Mouse (Mus musculus): ENCODE measurements at regions not wholly inside any gene's neighbourhood (a gene's known extent, or its start where the extent isn't known, plus 50 kb on each side); places are given as distances from the start of the nearest gene placed in this dataset.
"Not testable (repeated sequence)": the region's sequence is repeated elsewhere in the genome, so short reads cannot be mapped to it uniquely, and the experiment has no call there.

DNA sequence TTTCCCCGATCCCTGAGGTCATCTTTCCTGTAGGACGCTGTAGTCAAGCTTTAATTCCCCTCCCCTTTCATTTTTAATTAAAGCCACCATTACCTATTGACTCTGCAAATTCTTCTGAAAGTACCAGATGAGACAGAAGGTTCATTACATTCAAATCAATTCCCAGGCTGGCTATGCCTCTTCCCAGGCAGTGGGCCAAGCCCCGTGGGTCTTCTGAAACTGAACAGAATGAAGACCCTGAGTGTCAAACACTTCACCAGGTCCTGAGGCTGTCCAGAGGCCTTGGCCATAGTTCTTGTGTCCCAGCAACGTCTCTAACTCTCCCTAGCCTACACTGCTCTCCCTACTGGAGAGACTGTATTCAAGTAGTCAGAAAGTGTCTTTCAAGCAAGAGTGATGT, 607.4 kb downstream of the Pdcd6ip start:
- H3K27ac ChIP-seq (replicated peaks; ENCODE audit: low read depth, low read length) = no peak overlapping the region
- 83% methylated on average over 4 of the region's 4 CpGs for WGBS
- H3K27me3 ChIP-seq (ENCODE audit: control insufficient read depth, insufficient read depth, low read length) = no peaks in the 10 kb centered on the region
- no peak for DNase-seq (ENCODE audit: low spot score)
- H3K36me3 ChIP-seq (ENCODE audit: control insufficient read depth, insufficient read depth, low read length) = no peaks in the 10 kb centered on the region
- H3K9me3 ChIP-seq (ENCODE audit: control insufficient read depth, low read length) = no peaks in the 10 kb centered on the region
- no peak overlapping the region for H3K9ac ChIP-seq (ENCODE audit: low read length)
- H3K4me1 ChIP-seq (ENCODE audit: control insufficient read depth, insufficient read depth, low read length) = no peaks in the 10 kb centered on the region
- no peak overlapping the region for H3K4me2 ChIP-seq (ENCODE audit: low read depth, severe bottlenecking)
- no peak for ATAC-seq (ENCODE audit: insufficient number of reproducible peaks, low FRiP score, low TSS enrichment, low read depth)
- no peak overlapping the region for H3K4me3 ChIP-seq (ENCODE audit: low read depth, low read length)

DNA sequence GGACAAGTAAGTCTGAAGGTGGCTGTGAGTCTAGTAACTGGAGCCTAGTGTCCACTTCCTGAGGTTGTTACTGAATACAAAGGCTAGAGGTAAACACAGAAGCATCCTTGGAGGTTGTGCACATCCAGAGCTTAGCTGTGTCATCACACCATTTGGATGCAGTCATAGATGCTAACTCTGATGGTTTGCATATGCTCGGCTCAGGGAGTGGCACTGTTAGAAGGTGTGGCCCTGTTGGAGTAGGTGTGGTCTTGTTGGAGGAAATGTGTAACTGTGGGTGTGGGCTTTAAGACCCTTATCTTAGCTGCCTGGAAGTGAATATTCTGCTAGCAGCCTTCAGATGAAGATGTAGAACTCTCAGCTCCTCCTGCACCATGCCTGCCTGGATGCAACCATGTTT, 612.6 kb downstream of the Pdcd6ip start:
- not testable (repeated sequence) for DNase-seq (ENCODE audit: low spot score); H3K27ac ChIP-seq (replicated peaks; ENCODE audit: low read depth, low read length); H3K4me1 ChIP-seq (ENCODE audit: control insufficient read depth, insufficient read depth, low read length); H3K4me2 ChIP-seq (ENCODE audit: low read depth, severe bottlenecking); H3K9ac ChIP-seq (ENCODE audit: low read length); H3K27me3 ChIP-seq (ENCODE audit: control insufficient read depth, insufficient read depth, low read length); H3K36me3 ChIP-seq (ENCODE audit: control insufficient read depth, insufficient read depth, low read length); ATAC-seq (ENCODE audit: insufficient number of reproducible peaks, low FRiP score, low TSS enrichment, low read depth); H3K4me3 ChIP-seq (ENCODE audit: low read depth, low read length); H3K9me3 ChIP-seq (ENCODE audit: control insufficient read depth, low read length)
- WGBS = 93% methylated on average over 1 of the region's 1 CpGs

DNA sequence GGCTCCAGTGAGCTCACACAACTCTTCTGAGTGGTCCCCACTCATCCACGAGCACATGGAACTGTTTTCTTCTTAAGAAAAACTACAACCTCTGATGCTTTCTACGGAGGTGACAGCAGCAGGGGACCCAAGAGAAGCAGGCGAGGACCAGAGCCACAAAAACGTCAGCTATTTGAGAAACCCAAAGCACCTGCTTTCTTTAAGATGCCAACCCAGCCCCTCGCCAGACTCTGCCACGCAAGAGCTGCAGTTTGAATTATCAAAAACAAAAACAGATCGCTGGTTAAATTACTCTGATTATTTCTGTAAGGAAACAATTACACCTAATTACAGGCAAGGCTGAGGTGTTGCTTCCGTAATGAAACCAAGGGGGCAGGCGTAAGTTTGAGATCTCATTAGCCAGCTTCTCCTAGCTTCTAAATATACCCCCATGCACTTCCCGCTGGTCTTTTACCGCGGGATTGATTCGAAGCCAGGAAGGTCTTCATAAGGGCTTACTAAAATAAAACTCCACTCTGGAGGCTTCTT, 614.1 kb downstream of the Pdcd6ip start:
- Histone ChIP-seq H3K9ac (ENCODE audit: low read length) (no peak overlapping the region), H3K4me2 (ENCODE audit: low read depth, severe bottlenecking) (no peak overlapping the region), H3K4me3 (ENCODE audit: low read depth, low read length) (no peak overlapping the region), H3K4me1 (ENCODE audit: control insufficient read depth, insufficient read depth, low read length) (no peaks in the 10 kb centered on the region), H3K36me3 (ENCODE audit: control insufficient read depth, insufficient read depth, low read length) (no peaks in the 10 kb centered on the region), H3K27me3 (ENCODE audit: control insufficient read depth, insufficient read depth, low read length) (no peaks in the 10 kb centered on the region), H3K9me3 (ENCODE audit: control insufficient read depth, low read length) (no peaks in the 10 kb centered on the region), H3K27ac (replicated peaks; ENCODE audit: low read depth, low read length) (no peak overlapping the region)
- ATAC-seq (ENCODE audit: insufficient number of reproducible peaks, low FRiP score, low TSS enrichment, low read depth) (no peak), DNase-seq (ENCODE audit: low spot score) (no peak)
- 59% methylated on average over 13 of the region's 13 CpGs for WGBS

DNA sequence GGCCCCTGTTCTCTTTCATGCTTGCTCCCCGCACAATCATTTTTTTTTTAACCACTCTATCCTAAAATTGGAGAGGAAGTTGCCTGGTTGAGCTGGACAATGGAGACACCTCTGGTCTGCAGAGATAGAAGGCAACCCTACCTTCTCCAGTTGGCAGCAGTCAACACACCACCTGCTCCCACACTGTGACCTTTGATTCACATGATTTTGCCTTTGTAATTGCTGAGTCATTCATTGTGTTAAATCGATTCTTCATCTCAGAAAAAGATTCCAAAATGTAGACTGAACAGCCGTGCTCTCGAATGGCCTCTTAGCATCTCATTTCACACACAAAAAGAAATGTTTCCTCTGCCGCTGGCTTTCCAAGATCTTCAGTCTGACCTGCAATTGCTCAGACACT, 616.2 kb downstream of the Pdcd6ip start:
- H3K9ac ChIP-seq (ENCODE audit: low read length) = no peak overlapping the region
- no peaks in the 10 kb centered on the region for H3K4me1 ChIP-seq (ENCODE audit: control insufficient read depth, insufficient read depth, low read length)
- no peaks in the 10 kb centered on the region for H3K9me3 ChIP-seq (ENCODE audit: control insufficient read depth, low read length)
- no peaks in the 10 kb centered on the region for H3K36me3 ChIP-seq (ENCODE audit: control insufficient read depth, insufficient read depth, low read length)
- no peak overlapping the region for H3K4me2 ChIP-seq (ENCODE audit: low read depth, severe bottlenecking)
- ATAC-seq (ENCODE audit: insufficient number of reproducible peaks, low FRiP score, low TSS enrichment, low read depth) = no peak
- H3K4me3 ChIP-seq (ENCODE audit: low read depth, low read length) = no peak overlapping the region
- H3K27me3 ChIP-seq (ENCODE audit: control insufficient read depth, insufficient read depth, low read length) = no peaks in the 10 kb centered on the region
- no peak for DNase-seq (ENCODE audit: low spot score)
- WGBS = 94% methylated on average over 5 of the region's 5 CpGs
- H3K27ac ChIP-seq (replicated peaks; ENCODE audit: low read depth, low read length) = no peak overlapping the region

DNA sequence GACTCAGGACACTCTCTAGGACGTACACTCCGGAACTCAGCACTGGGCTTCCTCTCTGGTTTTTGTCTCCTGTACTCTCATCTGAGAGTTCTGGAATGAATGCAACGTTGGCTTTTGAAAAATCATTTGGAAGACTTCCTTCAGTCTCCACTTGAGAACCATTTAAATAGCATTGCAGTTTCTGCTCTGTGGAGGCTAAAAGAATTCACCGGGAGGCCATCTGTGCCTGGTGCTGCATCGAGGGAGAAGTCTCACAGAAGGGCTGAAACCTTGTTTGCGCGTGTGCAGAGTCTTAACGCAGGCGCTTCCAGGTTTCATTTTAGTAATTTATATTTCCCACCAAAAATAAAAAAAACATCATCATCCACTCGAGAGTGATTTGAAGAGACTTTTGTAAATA, 620.3 kb downstream of the Pdcd6ip start:
- no peak overlapping the region for H3K4me2 ChIP-seq (ENCODE audit: low read depth, severe bottlenecking)
- H3K9me3 ChIP-seq (ENCODE audit: control insufficient read depth, low read length) = no peaks in the 10 kb centered on the region
- WGBS = 88% methylated on average over 10 of the region's 10 CpGs
- H3K27me3 ChIP-seq (ENCODE audit: control insufficient read depth, insufficient read depth, low read length) = no peaks in the 10 kb centered on the region
- H3K9ac ChIP-seq (ENCODE audit: low read length) = no peak overlapping the region
- H3K36me3 ChIP-seq (ENCODE audit: control insufficient read depth, insufficient read depth, low read length) = no peaks in the 10 kb centered on the region
- DNase-seq (ENCODE audit: low spot score) (no peak), ATAC-seq (ENCODE audit: insufficient number of reproducible peaks, low FRiP score, low TSS enrichment, low read depth) (no peak)
- no peak overlapping the region for H3K27ac ChIP-seq (replicated peaks; ENCODE audit: low read depth, low read length)
- no peaks in the 10 kb centered on the region for H3K4me1 ChIP-seq (ENCODE audit: control insufficient read depth, insufficient read depth, low read length)
- no peak overlapping the region for H3K4me3 ChIP-seq (ENCODE audit: low read depth, low read length)

DNA sequence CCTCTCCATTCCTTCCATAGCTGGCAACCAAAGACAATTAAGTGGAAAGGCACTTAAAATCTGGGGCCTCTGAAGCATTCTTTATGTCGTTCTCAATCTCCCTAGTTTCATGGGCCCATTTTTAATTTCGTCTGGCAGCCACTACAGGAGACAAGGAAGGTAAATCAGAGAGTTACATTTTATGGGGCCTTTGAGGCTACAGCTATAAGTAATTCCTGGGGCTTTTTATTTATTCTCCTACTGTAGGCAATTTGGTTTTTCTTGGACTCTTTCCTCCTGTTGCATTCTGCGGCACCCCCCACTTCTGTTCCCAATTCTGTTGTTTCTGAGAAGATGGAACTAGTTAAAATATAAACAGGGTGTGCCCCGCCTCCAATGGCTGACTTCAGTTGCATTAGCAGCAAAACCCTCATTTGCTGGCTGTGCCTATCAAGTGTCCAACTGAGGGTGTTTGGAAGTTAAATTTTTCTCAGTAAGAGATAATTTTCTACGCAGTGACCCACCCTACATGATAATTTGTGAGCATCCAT, 622.7 kb downstream of the Pdcd6ip start:
- Histone ChIP-seq H3K4me1 (ENCODE audit: control insufficient read depth, insufficient read depth, low read length) (no peaks in the 10 kb centered on the region), H3K27ac (replicated peaks; ENCODE audit: low read depth, low read length) (no peak overlapping the region), H3K36me3 (ENCODE audit: control insufficient read depth, insufficient read depth, low read length) (no peaks in the 10 kb centered on the region), H3K27me3 (ENCODE audit: control insufficient read depth, insufficient read depth, low read length) (no peaks in the 10 kb centered on the region), H3K4me3 (ENCODE audit: low read depth, low read length) (no peak overlapping the region), H3K4me2 (ENCODE audit: low read depth, severe bottlenecking) (no peak overlapping the region), H3K9me3 (ENCODE audit: control insufficient read depth, low read length) (no peaks in the 10 kb centered on the region), H3K9ac (ENCODE audit: low read length) (no peak overlapping the region)
- ATAC-seq (ENCODE audit: insufficient number of reproducible peaks, low FRiP score, low TSS enrichment, low read depth) (no peak), DNase-seq (ENCODE audit: low spot score) (no peak)
- WGBS = 53% methylated on average over 5 of the region's 5 CpGs

DNA sequence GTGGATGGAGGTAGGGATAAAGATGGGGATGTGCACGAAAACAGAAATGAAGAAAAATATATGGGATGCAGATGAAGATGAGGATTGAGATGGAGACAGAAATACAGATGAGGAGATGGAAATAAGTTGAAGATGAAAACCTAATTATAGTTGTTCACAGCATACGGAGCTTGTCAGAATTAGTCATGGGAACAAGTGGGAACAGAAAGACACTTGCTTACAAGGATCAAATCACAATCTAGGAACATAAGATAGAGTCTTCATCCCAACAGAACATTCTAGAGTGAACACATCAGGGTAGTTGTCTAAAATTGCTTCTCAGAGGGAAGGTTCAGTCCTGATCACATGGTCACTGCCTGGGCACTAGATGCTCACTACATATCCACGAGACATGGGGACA, 633.2 kb downstream of the Pdcd6ip start:
- H3K27ac ChIP-seq (replicated peaks; ENCODE audit: low read depth, low read length) = no peak overlapping the region
- no peaks in the 10 kb centered on the region for H3K4me1 ChIP-seq (ENCODE audit: control insufficient read depth, insufficient read depth, low read length)
- H3K4me3 ChIP-seq (ENCODE audit: low read depth, low read length) = no peak overlapping the region
- no peak overlapping the region for H3K4me2 ChIP-seq (ENCODE audit: low read depth, severe bottlenecking)
- no peaks in the 10 kb centered on the region for H3K36me3 ChIP-seq (ENCODE audit: control insufficient read depth, insufficient read depth, low read length)
- ATAC-seq (ENCODE audit: insufficient number of reproducible peaks, low FRiP score, low TSS enrichment, low read depth) (no peak), DNase-seq (ENCODE audit: low spot score) (no peak)
- H3K9me3 ChIP-seq (ENCODE audit: control insufficient read depth, low read length) = no peaks in the 10 kb centered on the region
- H3K27me3 ChIP-seq (ENCODE audit: control insufficient read depth, insufficient read depth, low read length) = no peaks in the 10 kb centered on the region
- no peak overlapping the region for H3K9ac ChIP-seq (ENCODE audit: low read length)
- 80% methylated on average over 3 of the region's 3 CpGs for WGBS

DNA sequence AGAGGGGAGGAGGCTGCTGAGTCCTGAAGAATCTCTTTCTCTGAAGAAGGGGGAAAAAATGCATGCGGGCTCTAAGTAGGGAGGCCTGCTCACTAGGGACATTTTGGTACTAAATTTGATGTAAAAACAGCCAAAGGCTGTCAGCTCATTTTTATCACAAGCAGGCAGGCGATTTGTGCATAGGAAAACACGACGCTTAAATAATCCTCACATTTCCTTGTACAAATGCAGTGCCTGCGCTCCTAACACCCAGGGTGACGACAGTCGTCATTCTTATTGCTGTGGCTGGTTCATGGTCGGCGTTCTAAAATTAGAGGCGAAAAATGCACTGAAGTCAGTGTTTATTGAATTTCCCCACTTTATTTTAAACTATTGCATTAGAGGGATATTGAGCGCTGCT, 650.6 kb downstream of the Pdcd6ip start:
- ATAC-seq (ENCODE audit: insufficient number of reproducible peaks, low FRiP score, low TSS enrichment, low read depth) (no peak), DNase-seq (ENCODE audit: low spot score) (no peak)
- WGBS = 71% methylated on average over 11 of the region's 11 CpGs
- no peaks in the 10 kb centered on the region for H3K4me1 ChIP-seq (ENCODE audit: control insufficient read depth, insufficient read depth, low read length)
- no peaks in the 10 kb centered on the region for H3K9me3 ChIP-seq (ENCODE audit: control insufficient read depth, low read length)
- no peak overlapping the region for H3K4me3 ChIP-seq (ENCODE audit: low read depth, low read length)
- H3K4me2 ChIP-seq (ENCODE audit: low read depth, severe bottlenecking) = no peak overlapping the region
- no peak overlapping the region for H3K27ac ChIP-seq (replicated peaks; ENCODE audit: low read depth, low read length)
- H3K27me3 ChIP-seq (ENCODE audit: control insufficient read depth, insufficient read depth, low read length) = no peaks in the 10 kb centered on the region
- no peak overlapping the region for H3K9ac ChIP-seq (ENCODE audit: low read length)
- no peaks in the 10 kb centered on the region for H3K36me3 ChIP-seq (ENCODE audit: control insufficient read depth, insufficient read depth, low read length)

DNA sequence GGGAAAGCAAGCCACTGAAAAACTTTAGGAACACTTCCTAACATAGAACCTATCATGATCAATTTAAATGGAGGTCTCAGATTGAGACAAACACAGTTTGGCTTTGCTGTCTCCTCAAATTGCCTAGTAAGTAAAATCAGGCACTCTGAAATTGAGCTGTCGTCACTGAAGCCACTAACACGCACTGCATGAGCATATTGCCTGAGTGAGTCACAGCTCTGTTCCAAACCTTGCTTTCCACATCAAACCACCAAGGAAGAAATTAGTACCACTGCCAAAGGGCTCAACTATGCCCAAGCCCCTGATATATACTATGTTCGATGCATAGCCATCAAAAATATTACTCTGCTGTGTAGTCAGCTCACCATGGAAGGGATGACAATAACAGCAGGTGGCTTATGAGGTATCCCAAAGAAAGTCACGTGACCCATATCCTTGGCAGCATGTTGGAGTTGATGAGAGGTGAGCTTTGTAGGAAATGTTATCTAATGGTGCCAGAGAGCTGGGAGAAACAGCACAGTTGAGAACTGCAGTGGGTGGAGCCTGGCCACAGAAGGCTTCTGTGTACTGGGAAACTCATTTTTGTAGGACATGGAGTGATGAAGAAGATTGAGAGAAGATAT, 663.4 kb downstream of the Pdcd6ip start:
- ATAC-seq (ENCODE audit: insufficient number of reproducible peaks, low FRiP score, low TSS enrichment, low read depth) = no peak

More for the DNA sequence above, 663.4 kb downstream of the Pdcd6ip start:
- no peaks in the 10 kb centered on the region for H3K36me3 ChIP-seq (ENCODE audit: control insufficient read depth, insufficient read depth, low read length)
- no peaks in the 10 kb centered on the region for H3K9me3 ChIP-seq (ENCODE audit: control insufficient read depth, low read length)
- WGBS = 82% methylated on average over 4 of the region's 4 CpGs
- no peaks in the 10 kb centered on the region for H3K27me3 ChIP-seq (ENCODE audit: control insufficient read depth, insufficient read depth, low read length)
- H3K4me2 ChIP-seq (ENCODE audit: low read depth, severe bottlenecking) = no peak overlapping the region
- no peak for DNase-seq (ENCODE audit: low spot score)
- no peak overlapping the region for H3K27ac ChIP-seq (replicated peaks; ENCODE audit: low read depth, low read length)
- H3K9ac ChIP-seq (ENCODE audit: low read length) = no peak overlapping the region
- no peak overlapping the region for H3K4me3 ChIP-seq (ENCODE audit: low read depth, low read length)
- no peaks in the 10 kb centered on the region for H3K4me1 ChIP-seq (ENCODE audit: control insufficient read depth, insufficient read depth, low read length)
